Mouse (Mus musculus) right cerebral cortex, adult 2 months (tissue): Measurements from ENCODE around the gene Tbc1d14.
A peak's percentile ranks its signal among the peaks of the same experiment; 100 is the strongest.

Experiments
- DNase-seq, 2 experiments: peaks; one replicate each; pipeline ENCODE4 v3.0.0; 2021 to 2022; ENCODE audit warnings: low spot score in 2 of 2

Gene Tbc1d14

DNA sequence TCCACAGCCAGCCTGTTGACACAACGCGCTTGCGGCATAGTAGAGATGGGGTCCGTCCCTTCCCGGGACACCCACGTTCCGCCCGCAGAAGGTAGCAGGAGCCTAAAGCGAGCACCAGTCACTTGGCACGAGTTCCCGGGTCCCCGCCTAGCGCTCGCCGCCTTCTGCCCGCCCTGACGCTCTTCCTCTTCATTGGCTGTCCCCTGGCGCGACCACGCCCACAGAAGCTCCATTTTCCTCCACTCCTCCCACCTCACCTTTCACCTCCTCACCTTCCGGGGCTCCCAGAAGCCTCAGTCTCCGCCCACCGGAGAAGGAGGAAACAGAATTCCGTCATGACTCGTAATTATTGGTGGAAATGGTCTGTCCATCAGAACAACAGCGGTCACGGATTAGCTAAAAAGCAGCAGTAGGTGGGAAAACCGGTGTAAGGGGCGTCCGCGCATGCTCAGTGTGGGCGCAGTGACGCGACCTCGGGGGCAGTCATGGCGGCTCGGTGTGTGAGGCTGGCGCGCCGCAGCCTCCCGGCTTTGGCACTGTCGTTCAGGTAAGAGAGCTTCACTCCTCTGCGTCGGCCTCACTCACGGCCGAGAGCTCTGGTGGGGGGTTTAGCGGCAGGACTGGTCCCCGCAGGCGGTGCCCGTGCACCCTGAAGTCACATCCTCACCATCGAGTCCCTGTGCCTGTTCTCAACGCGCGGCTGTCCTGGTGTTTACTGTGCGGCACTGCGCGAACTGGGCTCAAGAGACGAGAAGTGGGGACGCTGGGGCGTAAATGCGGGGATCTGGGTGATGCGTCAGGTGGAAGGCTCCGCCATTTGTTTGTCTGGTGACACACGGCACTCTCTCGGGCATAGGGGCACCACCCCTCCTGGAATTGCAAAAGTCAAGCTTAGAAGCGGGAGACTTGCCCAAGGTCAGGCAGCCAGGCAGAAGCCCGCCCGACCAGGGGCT is 128.1 kb downstream of the Tbc1d14 start, which contains the start of gene Grpel1:
TSS of gene Grpel1 (plus strand) at position 290 of the 953 bp plus-strand sequence.
- peak; percentile 97 to 100 for DNase-seq

DNA sequence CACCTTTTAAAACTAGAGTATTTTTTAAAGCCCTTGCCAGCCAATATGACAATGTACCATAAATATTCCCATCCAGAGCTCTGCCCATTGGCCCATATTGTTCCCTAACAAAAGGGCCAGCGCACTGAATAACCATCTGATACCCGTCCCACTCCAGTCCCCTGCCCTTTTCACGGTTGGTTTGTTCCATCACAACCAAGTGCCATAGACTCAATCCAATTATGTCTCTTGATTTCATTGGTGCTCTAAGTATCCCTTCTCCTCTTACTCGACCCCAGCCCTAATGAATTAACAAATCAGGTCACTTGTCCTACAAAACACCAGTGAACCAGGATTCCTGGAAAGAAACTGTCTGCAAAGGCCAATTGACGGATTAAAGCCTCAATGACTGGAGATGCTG is 129.7 kb downstream of the Tbc1d14 start:
- no peak for DNase-seq

DNA sequence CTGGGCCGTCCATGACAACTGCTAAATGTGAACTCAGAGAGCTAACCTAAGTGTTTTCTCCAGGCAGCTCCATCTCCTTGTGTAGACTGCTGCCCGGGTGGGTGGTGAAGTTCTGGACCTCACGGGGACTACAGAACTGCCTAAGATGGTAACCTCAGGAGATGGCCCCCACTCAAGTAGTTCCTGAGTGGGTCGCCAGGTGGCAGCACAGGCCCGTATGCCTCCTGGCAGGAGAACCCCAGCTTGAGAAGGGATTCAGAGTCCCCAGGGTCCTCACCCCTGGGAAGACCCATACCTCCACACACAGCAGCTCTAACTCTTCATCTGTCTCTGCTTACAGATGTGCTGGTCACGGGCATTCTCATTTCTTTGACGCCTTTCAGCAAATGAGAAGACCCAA is 130.3 kb downstream of the Tbc1d14 start:
- DNase-seq: peak; percentile 80 to 81

DNA sequence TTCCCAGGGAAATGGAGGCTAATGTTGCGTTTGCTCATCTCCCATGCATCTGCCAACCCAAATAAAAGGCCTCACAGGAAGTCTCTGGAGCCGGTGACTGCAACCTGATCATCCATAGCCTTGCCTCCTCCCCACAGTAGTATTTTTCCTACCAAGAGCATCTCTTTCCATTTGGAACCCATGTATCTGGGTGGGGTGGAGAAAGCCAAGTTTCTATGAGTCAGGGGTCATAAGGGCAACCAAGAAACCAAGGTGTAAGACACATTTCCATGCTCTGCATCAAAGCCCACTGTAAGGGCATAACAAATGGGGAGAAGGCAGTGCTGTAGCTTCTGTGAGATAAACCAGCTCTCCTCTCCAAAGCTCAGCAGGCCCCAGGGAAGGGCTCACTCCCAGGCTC is 131.8 kb downstream of the Tbc1d14 start:
- DNase-seq: no peak

DNA sequence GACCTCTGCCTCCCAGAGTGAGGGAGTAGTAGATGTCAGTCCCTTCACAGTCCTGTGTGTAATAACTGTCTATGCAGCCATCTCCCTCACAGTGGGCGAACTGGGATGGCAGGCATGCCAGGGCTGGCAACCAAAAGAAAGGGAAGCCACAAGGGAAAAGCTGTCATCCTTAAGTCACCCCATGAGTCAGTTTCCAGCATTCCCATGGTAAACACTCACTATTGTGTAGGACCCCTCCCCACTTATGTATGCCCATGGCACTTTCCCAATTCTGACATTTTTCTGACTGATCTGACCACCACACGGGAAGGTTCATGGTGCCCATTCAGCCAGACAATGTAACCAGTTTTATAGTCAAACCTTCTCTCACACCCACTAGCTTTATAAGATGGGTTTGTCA is 132.4 kb downstream of the Tbc1d14 start:
- DNase-seq: no peak

DNA sequence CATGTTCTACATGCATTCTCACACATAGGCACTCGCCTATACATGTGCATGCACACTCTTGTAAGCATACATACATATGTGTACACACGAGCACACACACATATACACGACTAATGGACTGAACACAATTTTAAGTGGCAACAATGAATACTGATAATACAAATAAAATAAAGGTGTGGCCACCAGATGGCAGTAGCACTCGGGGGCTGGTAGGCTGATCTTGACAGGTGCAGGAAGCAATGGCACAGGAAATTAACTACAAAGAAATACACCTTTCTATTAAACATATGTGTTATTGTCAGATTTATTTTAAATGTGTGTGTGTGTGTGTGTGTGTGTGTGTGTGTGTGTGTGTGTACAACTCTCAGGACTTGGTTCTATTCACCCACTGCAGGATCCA is 134.2 kb downstream of the Tbc1d14 start:
- peak; percentile 36 to 59 for DNase-seq

DNA sequence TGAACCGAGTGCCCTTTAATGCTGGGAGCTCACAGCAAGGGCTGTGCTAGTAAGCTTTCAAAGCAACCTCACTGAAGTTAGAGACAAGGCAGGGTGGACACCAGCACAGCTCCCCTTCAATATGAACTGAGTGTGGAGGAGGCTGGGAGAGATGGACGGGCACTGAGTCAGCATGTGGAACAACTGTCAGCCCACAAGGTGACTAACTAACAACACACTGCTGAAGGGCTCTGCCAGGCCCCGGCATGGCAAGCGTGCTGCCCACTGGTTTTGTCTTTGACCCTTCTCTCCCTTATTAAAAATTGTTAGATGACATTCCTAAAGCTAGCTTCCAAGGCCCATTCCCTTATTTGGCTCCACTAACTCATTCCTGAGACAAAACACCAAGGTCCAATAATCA is 135.4 kb downstream of the Tbc1d14 start:
- peak; percentile 29 to 30 for DNase-seq

DNA sequence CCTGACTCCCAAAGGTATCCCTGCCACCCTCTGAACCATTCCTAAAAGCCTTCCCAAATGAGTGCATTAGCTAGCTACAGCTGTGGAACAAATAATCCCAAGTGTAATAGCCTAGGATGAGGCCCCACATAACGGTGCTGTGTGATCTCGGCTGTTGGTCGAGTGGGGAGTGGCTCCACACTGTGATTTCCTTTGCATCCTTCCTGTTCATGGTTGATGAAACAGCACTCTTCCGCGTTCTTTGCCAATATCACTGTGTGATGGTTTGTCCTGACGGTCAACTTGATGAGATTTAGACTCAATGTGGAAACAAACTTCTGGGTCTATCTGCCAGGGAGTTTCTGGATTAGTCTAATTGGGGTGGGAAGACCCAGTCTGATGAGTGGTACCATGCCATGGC is 140.3 kb downstream of the Tbc1d14 start:
- no peak for DNase-seq

DNA sequence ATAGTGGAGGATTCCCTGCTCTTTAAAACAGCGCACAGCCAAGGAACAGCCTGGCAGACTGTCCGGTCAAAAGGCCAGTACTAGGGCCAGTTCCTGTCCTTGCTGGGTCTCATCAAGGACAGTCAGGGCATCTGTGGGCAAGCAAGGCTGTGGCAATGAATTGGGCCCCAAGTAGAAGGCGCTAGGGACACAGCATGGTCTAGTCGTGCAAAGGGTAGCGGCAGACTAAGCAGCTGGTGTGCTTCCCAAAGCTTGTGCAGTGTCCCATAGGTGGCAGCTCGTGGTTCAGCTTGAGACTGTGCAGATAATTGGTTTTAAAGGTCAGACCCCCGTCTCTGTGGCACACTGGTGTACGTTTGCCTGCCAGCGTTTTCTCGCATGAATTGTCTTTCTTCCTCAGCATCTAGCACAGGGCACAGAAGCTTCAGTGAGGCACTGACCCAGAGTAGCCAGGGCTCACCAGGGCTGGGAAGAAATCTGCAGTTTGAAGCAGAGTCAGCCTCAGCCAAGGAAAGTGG is 141.1 kb downstream of the Tbc1d14 start:
- no peak for DNase-seq

DNA sequence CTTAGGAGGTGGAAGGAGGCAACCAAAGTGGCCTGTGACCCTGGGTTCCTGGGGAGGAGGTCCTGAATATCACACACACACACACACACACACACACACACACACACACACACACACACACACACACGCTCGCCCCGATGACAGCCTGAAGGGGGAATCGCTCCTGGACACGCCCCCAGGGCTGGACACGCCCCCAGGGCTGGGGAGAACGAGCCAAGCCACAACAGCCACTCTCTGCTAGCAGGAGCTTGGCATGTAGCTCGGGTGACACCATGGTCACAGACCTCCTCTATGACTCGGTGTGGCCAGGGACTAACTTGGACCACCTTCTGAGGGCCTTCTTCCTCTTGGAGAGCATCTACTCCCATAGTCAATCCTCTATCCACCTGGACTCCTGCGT is 142.0 kb downstream of the Tbc1d14 start:
- DNase-seq: no peak

DNA sequence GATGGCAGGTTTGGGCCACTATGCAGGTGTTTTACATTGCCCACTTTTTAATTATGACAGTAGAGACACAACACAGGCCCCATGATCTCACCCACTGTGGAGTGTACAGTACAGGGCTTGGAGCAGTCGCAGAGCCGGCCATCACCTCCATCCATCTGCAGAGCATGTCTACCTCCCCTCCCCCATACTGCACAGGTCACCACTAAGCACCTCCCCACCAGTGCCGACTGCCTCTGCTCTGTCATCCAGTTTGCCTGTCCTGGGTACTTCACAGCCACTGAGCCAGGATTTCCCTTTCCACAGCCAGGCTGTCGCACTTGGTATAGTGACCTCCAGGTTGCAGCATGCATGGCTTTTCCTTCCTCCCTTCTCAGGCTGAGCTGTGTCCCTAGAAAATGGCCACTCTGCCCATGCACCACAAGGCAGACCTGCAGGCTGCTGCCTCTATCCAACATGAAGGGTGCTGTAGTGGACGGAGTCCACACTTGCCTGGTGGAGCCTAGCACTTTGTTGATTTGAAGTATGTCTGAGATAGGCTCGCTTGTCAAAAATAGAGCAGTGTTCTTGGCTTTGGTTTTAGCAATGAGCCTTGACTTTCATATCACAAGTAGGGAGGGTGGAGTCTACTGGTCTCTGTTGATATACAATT is 143.2 kb downstream of the Tbc1d14 start:
- DNase-seq: no peak

DNA sequence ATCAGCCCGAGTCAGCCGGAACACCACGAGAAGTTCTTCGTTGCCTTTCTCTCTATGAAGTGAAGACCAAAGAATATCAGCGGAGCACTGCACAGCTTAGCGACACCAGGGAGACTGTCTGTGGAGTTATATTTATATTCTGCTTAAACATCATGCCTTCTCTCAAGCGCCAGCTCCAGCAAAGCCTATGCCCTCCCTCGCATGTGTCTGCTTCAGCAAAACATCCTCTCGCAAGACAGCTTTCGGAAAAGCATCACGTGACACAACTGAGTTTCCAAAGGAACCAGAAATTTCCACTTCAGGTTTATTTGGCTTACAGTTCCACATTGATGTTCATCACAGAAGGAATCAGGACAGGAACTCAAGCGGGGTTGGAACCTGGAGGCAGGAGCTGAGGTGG is 145.2 kb downstream of the Tbc1d14 start:
- no peak for DNase-seq

DNA sequence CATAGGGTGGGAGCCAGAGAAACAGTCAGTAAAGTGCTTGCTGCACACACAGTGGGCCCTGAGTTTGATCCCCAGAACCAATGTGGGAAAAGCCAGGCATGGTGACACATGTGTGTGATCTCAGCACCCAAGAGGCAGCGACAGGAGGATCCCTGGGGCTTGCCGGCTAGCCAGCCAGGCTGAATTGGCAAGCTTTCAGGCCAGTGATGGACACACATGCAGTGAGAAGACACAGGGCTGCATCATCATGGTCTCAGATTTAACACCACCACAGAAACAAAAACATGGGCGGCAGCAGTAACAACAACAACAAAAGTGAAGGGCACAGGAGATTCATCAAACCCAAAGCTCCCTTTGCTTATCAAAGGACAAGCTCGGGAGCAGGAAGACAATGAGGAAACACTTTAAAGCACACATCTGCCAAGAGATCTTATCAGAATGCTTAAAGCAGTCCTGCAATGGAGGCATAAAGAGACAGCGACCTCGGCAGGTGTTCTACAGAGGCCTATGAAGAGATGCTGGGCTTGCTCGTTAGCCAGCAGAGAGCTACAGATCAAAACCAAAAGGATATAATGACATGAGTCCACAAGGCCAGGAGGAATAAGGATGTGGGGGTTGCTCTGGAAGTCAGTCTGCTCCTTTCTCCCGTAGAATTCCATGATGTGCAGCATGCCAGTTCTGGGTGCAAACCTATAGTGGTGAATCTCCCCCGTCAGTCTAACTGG is 146.7 kb downstream of the Tbc1d14 start:
- DNase-seq: no peak

DNA sequence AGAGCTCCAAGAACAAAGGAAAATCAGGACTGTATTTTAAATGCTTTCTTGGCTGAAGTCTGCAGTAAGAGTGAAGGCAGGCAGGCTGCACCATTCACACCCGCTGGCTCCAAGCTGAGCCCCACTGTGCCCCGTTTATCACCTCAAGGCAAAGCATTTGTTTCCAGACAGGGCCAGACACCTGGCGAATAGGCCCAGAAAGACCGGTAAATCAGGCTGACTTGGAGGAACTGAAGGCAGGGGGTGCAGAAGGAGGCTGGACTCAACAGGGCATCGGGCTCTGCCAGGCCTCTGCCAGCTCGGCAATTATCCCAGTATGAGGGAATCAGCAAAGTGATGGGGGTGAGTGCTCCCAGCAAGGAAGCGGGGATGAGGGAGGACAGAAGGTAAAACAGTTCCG is 148.0 kb downstream of the Tbc1d14 start:
- no peak for DNase-seq

DNA sequence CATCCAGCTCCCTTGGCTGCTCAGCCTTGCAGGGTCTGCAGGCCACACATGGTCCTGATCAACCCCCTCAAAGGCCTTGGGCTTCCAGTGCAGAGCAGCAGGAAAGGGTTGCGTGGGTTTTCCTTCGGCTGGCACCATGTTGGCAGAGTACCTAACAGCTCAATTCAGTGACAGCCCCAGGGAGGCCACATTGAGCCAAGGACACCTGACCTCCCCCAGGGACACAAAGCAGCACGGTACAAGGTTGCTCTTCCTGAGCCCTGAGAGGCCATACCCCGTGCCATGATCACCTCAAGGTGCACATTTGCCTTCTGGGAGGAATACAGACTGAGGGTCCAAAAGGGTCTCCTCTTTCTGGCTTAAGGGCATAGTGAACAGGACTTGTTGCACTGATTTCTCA is 148.5 kb downstream of the Tbc1d14 start:
- no peak for DNase-seq

DNA sequence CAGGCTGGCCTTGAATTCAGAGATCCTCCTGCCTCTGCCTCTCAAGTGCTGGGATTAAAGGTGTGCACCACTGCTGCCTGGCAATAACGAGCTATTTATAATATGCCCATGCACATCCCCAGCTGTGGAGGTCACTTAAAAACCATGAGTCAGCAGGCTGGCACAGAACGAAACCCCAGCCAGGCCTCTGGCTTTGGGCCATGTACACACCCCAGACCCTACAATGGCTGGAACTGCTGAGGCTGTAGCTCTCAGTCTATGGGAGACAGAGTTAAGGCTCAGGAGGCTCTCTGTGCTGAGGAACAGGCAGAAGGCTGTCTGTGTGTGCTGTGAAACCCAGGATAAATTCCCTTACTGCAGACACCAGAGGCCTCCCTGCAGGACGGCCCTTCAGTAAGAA is 152.3 kb downstream of the Tbc1d14 start:
- DNase-seq: no peak
